Mouse (Mus musculus): Measurements from ENCODE around the gene Fxyd5.

Fxyd5 gene

DNA sequence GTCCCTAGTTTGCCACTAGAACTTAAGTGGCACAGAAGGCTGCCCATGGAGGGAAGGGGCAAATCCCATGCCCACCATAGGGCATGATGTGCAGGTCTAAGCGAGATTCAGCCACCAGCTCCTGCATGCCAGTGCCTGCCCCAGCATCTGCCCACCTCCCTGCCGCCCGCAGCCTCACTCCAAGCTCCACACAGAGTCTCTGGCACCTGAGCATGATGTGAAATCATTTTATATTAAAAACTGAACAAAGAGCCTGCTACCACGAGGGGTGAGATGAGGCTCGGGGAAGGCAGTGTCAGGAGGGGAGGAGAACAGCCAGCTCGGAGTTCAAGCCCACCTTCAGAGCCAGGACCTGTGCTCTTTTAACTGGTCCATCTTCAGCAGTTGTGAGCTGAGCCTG is 28.0 kb upstream of the Fxyd5 start:
- in situ Hi-C loops (cut with MboI; ENCODE audit: low pct_unique_long_range_greater_than_20kb in 1 of 2, low sequenced_read_pairs in 2 of 2, unreplicated experiment in 1 of 2) = no loop called here

DNA sequence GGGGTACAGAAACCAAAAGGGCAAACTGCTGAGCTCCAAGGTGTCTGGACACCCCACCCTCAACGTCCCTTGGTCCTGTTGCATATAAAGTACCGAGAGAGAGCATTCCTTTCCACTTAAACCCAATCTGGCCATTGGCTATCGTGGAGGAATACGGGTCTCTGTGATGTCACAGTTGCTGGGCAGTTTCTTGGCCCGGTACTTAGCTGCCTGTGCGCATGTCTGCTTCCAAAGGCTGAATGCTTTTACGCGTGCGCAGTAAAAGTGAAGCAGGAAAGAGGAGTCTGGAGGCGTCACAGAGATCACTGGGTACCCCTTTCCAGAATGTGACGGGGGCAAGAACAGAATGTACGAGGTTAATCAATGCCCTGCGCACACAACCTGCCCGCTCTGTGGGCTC is 27.2 kb upstream of the Fxyd5 start:
- in situ Hi-C loops (cut with MboI; ENCODE audit: low pct_unique_long_range_greater_than_20kb in 1 of 2, low sequenced_read_pairs in 2 of 2, unreplicated experiment in 1 of 2) = no loop called here

DNA sequence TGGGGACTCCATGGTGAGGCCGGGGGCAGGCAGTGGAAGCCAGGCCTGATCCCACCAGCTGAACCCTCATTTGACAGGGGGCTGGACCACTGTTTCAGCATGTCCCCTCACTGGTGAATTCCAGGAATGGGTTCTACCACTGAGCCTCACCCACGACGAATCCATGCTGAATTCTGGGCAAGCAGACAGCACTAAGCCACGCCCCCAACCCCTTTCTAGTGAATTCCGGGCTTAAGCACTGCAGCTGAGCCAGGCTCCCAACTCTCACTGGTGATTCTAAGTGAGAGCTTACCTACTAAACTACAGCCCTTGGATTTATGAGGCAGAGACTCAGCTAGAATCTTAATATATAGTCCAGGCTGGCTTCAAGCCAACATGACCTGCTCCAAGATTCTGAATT is 25.6 kb upstream of the Fxyd5 start:
- in situ Hi-C loops (cut with MboI; ENCODE audit: low pct_unique_long_range_greater_than_20kb in 1 of 2, low sequenced_read_pairs in 2 of 2, unreplicated experiment in 1 of 2) = no loop called here

DNA sequence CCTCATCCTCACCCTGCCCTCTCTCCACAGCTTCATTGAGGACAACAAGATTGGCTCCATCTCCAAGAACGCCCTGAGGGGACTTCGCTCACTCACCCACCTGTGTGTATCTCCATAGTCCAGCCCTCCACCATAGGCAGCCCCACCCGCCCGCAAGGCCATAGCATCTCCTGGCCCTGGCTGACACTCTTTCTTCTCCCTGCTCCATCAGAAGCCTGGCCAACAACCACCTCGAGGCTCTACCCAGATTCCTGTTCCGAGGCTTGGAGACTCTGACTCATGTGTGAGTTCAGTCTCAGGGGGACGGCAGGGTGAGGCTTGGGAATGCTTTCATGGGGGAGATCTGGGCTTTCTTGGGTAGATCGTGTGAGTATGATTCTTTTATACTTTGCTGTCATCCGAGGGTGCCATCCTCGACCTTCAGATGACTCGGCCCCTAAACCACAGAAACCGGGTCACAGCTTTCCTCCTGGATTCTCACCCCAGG is 20.8 kb upstream of the Fxyd5 start:
- in situ Hi-C loops (cut with MboI; ENCODE audit: low pct_unique_long_range_greater_than_20kb in 1 of 2, low sequenced_read_pairs in 2 of 2, unreplicated experiment in 1 of 2) = no loop called here

DNA sequence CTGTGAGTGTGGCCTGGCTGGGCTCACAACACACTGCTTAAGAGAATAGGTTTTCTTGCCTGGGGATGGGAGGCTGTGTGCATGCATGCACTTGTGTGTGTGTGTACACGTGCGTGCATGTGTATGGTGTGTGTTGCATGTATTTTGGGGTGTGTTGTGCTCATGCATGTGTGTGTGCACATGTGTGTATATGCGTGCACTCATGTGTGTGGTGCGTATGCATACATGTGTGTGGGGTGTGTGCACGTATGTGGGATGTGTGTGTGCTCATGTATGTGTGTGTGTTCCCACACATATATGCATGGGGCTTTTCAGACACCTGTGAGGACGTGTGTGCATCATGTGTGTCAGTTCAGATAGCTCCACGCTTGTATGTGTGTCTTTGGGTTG is 18.3 kb upstream of the Fxyd5 start:
- in situ Hi-C loops (cut with MboI; ENCODE audit: low pct_unique_long_range_greater_than_20kb in 1 of 2, low sequenced_read_pairs in 2 of 2, unreplicated experiment in 1 of 2) = no loop called here

DNA sequence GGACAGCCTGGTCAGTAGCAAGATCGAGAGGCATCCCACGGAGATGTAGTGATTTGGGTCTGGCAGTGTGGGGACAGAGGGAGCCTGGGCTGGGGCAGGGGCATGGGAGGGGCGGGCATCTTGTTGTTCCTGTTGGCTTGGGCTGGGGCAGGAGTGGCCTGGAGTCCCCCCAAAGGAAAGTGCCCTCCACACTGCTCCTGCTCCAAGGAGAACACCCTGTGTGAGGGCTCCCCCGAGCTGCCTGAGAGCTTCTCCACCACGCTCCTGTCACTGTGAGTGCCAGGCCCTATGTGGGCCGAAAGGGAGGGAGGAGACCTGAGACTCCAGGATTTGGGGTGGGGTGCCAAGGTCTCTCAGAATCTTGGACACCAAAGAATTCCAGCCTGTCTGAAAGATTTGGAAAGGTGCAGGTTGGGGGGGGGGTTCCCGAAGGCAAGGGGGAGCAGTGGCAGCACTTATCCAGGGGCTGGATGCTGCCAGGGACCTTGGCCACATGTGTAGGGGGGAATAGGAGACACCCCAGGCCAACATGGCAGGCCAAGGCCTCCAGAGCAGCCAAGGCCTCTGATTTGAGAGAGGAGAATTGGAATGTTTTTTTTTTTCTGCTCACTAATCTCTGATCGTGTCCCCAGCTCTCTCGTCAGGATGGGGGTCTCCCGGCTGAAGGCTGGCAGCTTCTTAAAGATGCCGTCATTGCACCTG is 17.8 kb upstream of the Fxyd5 start:
- in situ Hi-C loops (cut with MboI; ENCODE audit: low pct_unique_long_range_greater_than_20kb in 1 of 2, low sequenced_read_pairs in 2 of 2, unreplicated experiment in 1 of 2) = no loop called here

DNA sequence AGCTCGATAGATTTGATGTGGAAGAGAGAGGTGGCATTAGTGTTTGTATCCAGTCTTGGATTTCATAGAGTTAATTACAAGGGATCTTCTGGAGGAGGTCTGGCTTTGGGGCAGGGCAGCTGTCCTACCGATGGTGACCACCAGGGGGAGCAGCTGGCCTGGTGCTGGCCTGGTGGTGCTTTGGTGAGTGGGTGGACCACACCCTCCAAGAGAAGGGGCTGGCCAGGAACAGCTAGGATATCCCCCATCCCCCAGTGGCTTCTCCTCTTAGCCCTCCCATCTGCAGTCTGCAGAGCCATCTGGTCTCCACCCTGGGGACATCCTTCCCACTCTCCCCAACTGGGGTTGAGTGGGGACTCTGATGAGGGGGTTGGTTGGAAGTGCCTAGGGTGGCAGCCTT is 16.8 kb upstream of the Fxyd5 start, which contains the start of gene Lgi4:
TSS of gene Lgi4 (plus strand) at position 235 of the 400 bp plus-strand sequence.
- in situ Hi-C loops (cut with MboI; ENCODE audit: low pct_unique_long_range_greater_than_20kb in 1 of 2, low sequenced_read_pairs in 2 of 2, unreplicated experiment in 1 of 2) = no loop called here

DNA sequence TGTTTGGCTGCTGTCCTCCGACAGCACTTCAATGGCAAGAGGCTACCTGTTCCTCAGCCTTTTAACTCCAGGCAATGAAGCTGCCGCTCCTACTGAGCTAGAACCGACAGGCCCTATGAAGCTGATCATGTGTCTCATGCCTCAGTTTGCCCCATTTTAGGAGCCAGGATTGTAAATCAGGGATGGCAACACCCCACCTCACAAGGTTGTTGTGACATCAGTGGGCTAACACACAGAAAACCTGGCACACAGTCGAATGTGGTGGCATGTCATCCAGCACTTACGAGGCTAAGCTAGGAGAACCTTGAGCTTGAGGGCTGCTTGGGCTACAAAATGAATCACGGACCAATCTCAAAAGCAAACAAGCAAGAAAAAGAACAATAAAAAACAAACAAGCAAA is 15.9 kb upstream of the Fxyd5 start:
- in situ Hi-C loops (cut with MboI; ENCODE audit: low pct_unique_long_range_greater_than_20kb in 1 of 2, low sequenced_read_pairs in 2 of 2, unreplicated experiment in 1 of 2) = no loop called here

DNA sequence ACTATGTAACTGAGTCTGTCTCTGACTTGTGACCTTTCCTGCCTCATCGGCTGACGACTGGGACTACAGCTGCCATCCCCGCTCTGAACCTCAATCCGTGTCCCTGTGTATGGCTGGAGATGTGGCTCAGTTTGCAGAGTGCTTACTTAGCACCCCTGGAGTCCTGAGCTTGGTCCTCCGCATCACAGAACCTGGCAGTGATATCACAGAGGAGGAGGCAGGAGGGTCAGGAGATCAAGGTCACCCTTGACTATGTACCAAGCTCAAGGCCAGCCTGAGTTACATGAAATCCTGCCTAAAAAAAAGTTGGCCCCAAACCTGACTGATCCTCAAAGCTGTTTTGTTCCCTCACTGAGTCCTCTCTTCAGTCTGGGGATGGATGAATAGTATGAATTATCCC is 15.4 kb upstream of the Fxyd5 start:
- in situ Hi-C loops (cut with MboI; ENCODE audit: low pct_unique_long_range_greater_than_20kb in 1 of 2, low sequenced_read_pairs in 2 of 2, unreplicated experiment in 1 of 2) = no loop called here

DNA sequence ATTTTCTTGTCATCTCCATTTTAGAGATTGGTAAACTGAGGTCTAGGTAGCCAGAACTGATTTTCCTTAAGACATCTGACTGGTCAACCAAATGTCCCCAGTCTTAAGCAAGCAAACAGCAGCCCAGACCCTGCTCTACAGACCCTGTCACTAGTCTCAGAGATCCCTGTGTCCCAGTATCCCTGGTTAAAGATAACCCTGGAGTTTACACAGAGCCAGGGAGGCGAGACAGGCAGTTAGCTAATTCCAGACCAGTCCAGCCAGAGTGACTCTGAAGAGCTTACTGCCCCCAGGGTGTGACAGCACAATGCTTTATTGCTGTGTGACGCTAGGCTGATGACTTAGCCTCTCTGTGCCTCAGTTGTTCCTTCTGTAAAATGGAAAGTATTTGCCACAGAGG is 14.8 kb upstream of the Fxyd5 start, which contains the start of gene Fxyd1:
TSS of gene Fxyd1 (minus strand) at position 129 of the 400 bp plus-strand sequence.
- in situ Hi-C loops (cut with MboI; ENCODE audit: low pct_unique_long_range_greater_than_20kb in 1 of 2, low sequenced_read_pairs in 2 of 2, unreplicated experiment in 1 of 2) = no loop called here

DNA sequence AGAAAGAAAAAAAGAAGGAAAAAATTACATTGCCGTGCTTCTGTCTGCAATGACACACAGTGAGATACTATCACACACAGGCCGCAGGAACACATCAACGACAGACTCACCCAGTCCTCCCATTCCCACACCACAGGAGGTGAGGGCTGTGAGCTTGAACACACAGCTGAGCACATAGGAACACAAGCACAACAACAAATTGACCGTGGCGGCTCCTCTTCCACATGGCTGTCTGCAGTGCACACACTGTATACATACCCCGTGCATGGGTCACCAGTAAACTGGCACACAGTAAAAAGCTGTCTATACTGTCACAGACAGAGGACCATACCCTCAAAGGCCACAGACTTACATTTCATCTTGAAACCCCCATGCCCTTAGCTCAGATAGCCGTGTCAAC is 14.2 kb upstream of the Fxyd5 start:
- in situ Hi-C loops (cut with MboI; ENCODE audit: low pct_unique_long_range_greater_than_20kb in 1 of 2, low sequenced_read_pairs in 2 of 2, unreplicated experiment in 1 of 2) = no loop called here

DNA sequence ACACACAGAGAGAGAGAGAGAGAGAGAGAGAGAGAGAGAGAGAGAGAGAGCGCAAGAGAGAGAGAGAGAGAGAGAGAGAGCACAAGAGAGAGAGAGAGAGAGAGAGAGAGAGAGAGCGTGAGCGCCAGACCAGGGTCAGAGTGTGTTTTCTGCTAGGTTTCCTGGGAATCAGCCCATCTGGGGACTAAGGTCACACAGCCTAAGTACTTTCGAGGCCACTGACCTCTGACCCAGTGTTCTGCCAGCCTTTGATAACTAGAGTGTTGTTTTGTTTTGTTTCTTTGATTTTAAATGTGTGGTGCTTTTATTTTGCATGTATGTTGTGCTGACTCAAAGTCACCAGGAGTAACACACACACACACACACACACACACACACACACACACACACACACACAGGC is 13.6 kb upstream of the Fxyd5 start:
- in situ Hi-C loops (cut with MboI; ENCODE audit: low pct_unique_long_range_greater_than_20kb in 1 of 2, low sequenced_read_pairs in 2 of 2, unreplicated experiment in 1 of 2) = no loop called here

DNA sequence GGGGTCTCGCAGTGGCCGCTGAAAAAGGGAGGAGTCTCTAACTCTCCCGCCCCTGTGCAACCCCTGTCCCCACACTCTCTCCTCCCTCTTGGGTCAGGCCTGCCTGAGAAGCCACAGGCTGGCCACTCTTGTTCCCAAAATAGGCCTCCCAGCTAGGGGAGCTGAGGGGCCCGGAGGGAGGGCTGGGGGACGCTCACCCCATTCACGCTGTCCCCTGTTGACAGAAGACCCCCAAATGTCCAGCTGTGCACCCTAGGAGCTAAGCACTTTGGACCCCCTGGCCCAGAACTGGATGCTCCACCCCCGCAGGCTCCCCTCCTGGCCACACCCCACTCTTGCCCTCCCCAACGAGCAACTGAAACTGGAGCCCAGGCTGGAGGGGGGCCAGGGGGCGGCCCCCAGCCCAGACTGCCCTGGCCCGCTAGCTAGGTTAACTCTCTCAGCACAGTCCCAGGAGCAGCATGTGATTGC is 13.1 kb upstream of the Fxyd5 start:
- in situ Hi-C loops (cut with MboI; ENCODE audit: low pct_unique_long_range_greater_than_20kb in 1 of 2, low sequenced_read_pairs in 2 of 2, unreplicated experiment in 1 of 2) = no loop called here

DNA sequence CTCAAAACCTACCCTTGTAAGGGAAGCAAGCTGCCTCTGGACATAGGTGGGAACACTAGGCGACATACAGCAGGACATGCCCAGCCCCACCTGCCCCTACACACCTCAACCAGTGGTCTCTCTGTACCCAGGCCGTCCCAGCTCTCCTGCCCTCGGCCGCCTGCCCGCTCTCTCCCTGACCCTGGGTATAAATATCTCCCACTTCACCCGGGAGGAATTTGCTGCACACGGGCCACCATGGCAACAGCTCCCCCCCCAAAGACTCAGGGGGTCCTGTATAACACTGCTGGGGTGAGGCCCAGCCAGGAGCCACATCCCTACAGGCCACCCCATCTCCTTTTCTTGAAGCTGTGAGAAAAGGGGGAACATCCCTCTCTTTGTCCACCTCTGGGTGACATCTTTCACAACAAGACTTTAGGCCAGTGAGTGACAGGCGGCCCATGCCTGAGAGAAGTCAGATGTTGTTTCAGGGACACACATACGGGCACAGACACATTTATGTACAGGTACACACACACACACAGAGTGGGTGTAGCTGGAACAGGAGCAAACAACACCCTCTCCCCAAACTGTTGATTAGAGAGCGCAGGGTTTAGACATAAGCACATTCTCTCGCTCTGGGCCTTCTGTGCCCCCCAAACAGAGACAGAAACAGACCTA is 12.5 kb upstream of the Fxyd5 start:
- in situ Hi-C loops (cut with MboI; ENCODE audit: low pct_unique_long_range_greater_than_20kb in 1 of 2, low sequenced_read_pairs in 2 of 2, unreplicated experiment in 1 of 2) = no loop called here

DNA sequence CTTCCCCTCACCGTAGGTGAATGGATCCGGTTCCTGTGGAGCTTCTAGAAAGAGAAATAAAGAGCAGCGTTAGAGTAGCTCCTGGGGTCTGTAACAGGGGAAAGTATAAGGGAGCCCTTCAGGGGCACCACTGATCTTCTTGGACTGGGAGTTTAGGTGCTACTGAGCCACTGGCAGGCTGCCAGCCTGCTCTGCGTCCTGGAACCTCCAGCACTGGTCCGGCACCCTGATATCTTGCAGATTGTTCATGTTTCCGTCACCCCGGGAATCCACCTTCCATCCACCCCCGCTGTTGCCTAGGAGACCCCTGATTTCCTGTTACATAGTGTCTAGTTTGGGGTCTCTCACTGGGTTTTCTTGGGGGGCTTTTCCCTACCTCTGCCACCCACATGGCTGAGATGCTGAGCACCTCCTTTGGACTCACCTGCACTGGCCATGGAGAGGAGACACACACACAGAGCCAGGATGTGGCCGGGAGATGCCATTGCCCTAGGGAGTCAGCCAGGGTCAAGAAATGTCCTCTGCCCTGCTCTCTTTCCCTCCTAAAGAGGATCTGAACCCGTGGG is 11.7 kb upstream of the Fxyd5 start:
- in situ Hi-C loops (cut with MboI; ENCODE audit: low pct_unique_long_range_greater_than_20kb in 1 of 2, low sequenced_read_pairs in 2 of 2, unreplicated experiment in 1 of 2) = no loop called here

DNA sequence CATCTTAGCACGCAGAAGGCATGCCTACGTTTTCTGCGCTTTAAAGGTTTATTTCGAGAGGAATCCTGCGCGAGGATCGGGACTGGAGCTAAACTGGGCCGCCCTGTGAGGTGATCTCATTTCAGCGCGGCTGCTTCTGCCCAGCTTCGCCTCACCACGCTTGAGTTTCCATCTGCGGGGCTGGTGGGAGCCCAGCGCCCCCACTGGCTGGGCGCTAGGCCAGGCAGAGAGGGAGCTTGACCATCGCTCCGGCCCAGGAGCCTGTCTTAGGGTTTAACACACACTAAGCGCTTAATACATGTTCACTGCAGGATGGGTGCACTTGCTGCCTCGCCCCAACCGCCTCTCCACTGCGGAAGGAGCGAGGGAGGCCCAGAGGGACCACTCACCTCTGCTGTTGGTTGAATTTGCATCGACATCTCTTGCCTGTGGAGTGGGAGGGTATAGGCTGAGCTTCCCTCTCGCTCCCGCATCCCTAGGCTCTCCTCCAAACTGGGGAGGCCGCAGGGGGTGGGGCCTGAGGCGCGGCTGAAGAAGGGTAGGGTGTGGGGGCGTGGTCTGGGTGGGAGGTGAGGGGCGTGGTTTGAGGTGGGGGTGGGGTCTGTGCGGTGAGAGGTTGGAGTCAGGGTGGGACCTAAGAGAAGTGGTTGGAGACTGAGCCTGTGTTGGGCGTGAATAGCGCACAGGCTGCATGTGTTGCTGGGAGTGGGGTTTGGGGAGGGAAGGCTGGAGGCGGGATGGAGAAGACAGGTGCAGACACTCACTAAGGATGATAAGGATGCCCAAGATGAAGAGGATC is 10.6 kb upstream of the Fxyd5 start:
- in situ Hi-C loops (cut with MboI; ENCODE audit: low pct_unique_long_range_greater_than_20kb in 1 of 2, low sequenced_read_pairs in 2 of 2, unreplicated experiment in 1 of 2) = no loop called here

DNA sequence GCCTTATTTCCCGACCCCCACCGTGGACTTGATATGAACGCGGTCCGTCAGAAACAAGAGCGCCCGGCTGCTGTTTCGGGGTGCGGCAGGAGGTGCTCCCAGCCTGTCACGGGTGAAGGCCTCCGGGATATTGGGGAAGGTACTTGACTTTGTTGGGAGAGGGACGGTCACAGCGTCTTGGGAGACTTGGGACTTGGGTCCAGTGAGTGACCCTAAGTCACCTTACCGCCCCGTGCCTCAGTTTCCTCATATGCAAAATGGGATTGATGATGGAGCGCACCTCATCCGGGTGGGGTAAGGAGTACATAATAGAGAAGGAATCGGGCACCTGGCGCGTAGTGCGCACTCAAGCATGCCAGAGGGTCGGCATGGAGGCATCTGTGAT is 10.0 kb upstream of the Fxyd5 start:
- in situ Hi-C loops (cut with MboI; ENCODE audit: low pct_unique_long_range_greater_than_20kb in 1 of 2, low sequenced_read_pairs in 2 of 2, unreplicated experiment in 1 of 2) = no loop called here

DNA sequence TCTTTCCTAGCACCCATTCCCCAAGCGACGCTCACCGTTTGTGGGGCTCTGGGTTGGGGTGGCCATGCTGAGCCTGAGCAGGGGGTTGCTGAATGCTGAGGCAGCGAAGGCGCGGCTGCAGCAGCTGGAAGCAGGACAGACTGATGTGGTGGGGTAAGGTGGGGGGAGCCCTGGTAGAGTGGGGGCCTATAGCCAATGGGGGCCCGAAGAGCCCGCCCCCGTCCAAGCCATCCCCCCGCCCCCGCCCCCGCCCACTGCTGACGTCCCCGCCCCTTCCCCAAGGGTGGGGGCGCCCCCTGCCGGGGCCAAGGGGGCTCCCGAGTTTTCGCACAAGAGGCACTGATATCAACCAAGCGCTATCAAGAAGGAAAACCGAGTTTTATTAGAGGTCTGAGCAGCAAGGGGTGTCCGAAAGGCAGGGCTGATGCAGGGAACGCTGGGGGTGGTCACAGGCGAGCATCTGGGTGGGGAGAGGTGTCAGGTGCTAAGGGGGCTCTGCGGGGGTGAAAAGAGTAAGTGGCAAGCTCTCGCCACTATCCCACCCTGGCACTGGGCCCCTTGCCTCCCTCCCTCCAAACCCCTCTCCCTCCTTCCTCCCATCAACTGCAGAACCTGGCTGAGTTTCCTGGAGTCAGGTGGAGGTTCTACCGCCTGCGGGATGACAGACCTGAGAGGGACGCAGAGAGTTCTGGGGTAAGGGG is 9.2 kb upstream of the Fxyd5 start, which contains the start of gene Fxyd7:
TSS of gene Fxyd7 (minus strand) at position 147 of the 701 bp plus-strand sequence.
- in situ Hi-C loops (cut with MboI; ENCODE audit: low pct_unique_long_range_greater_than_20kb in 1 of 2, low sequenced_read_pairs in 2 of 2, unreplicated experiment in 1 of 2) = no loop called here
